Mouse (Mus musculus) mature B cell (primary cell): ENCODE data around the gene Ppm1n.

Experiments
- in situ Hi-C: fragments of 300-500 bp; cut with MboI; formaldehyde crosslinking; loops from 2 replicates; pipeline ENCODE4 v1.14.3; 2019

The Ppm1n gene

GRCm38 (mm10) chr7:19307739-19308453, 28.0 kb upstream of the Ppm1n start:
- in situ Hi-C loops: loop anchor here (5.0 kb wide), 1 partner anchor 34 kb away; the partner anchor contains the start of gene Ercc1

- in situ Hi-C loops: loop anchor here (5.0 kb wide), 1 partner anchor 35 kb away; the partner anchor contains the start of gene Ercc1
Measured at GRCm38 (mm10) chr7:19306819-19307738, 27.2 kb upstream of the Ppm1n start.

- in situ Hi-C loops: loop anchor here (5.0 kb wide), 1 partner anchor 36 kb away; the partner anchor contains the start of gene Ercc1
Measured at GRCm38 (mm10) chr7:19305796-19306765, 26.2 kb upstream of the Ppm1n start.

- in situ Hi-C loops: loop anchor here (5.0 kb wide), 1 partner anchor 37 kb away; the partner anchor contains the start of gene Ercc1
Measured at GRCm38 (mm10) chr7:19305413-19305735, 25.5 kb upstream of the Ppm1n start.

- in situ Hi-C loops: loop anchor here (5.0 kb wide), 1 partner anchor 38 kb away; the partner anchor contains the start of gene Ercc1
Measured at GRCm38 (mm10) chr7:19304501-19305412, 24.9 kb upstream of the Ppm1n start.

GRCm38 (mm10) chr7:19303770-19304169, 23.9 kb upstream of the Ppm1n start:
- in situ Hi-C loops: no loop called here

- in situ Hi-C loops: no loop called here
Measured at GRCm38 (mm10) chr7:19303046-19303305, 23.1 kb upstream of the Ppm1n start.

GRCm38 (mm10) chr7:19302264-19303045, 22.6 kb upstream of the Ppm1n start:
- in situ Hi-C loops: no loop called here

- in situ Hi-C loops: no loop called here
Measured at GRCm38 (mm10) chr7:19301461-19302263, 21.8 kb upstream of the Ppm1n start.

- in situ Hi-C loops: no loop called here
Measured at GRCm38 (mm10) chr7:19300501-19301421, 20.9 kb upstream of the Ppm1n start.

- in situ Hi-C loops: no loop called here
Measured at GRCm38 (mm10) chr7:19299194-19299593, 19.3 kb upstream of the Ppm1n start.

- in situ Hi-C loops: no loop called here
Measured at GRCm38 (mm10) chr7:19297794-19298193, 17.9 kb upstream of the Ppm1n start.

GRCm38 (mm10) chr7:19297034-19297433, 17.2 kb upstream of the Ppm1n start:
- in situ Hi-C loops: no loop called here

- in situ Hi-C loops: no loop called here
Measured at GRCm38 (mm10) chr7:19295503-19296185, 15.8 kb upstream of the Ppm1n start.

- in situ Hi-C loops: no loop called here
Measured at GRCm38 (mm10) chr7:19290969-19291596, 11.2 kb upstream of the Ppm1n start.

- in situ Hi-C loops: loop anchor here (5.0 kb wide), 1 partner anchor 52 kb away; no protein-coding TSS in a partner anchor
Measured at GRCm38 (mm10) chr7:19284763-19285162, 4.9 kb upstream of the Ppm1n start.

GRCm38 (mm10) chr7:19283406-19283804, 3.5 kb upstream of the Ppm1n start:
- in situ Hi-C loops: loop anchor here (5.0 kb wide), 1 partner anchor 51 kb away; no protein-coding TSS in a partner anchor
